Mouse (Mus musculus) macrophage (primary cell): ENCODE data around the gene Pitpna. TPM values are rescaled to one million over a fixed set of nuclear protein-coding genes. Genes with fewer than 3 reads are reported as not detected.
"Not testable (repeated sequence)": the region's sequence is repeated elsewhere in the genome, so short reads cannot be mapped to it uniquely, and the experiment has no call there.

Source experiments
- H3K27ac ChIP-seq: fragments of 350-480 bp; formaldehyde crosslinking; 2 replicates; pipeline ENCODE4 v1.9.0; 2021
- H3K36me3 ChIP-seq: fragments of 350-480 bp; formaldehyde crosslinking; 2 replicates; pipeline ENCODE4 v1.9.0; 2021; ENCODE audit errors: inconsistent target
- H3K4me3 ChIP-seq: fragments of 350-480 bp; formaldehyde crosslinking; 2 replicates; pipeline ENCODE4 v1.9.0; 2021; ENCODE audit errors: inconsistent target
- H3K79me2 ChIP-seq: fragments of 350-480 bp; formaldehyde crosslinking; 2 replicates; pipeline ENCODE4 v1.9.0; 2021; ENCODE audit errors: inconsistent target
- WGBS: methylation state at CpG from one replicate; pipeline ENCODE4 v1.1.7; 2026; ENCODE audit warnings: inconsistent platforms; ENCODE audit not compliant: missing documents; 5-methylcytosine and 5-hydroxymethylcytosine counted together
- polyA plus RNA-seq: library from polyadenylated mRNA; stranded (reverse); fragments of 250-400 nt; gene quantifications from 3 replicates; pipeline ENCODE4 v1.2.4, GENCODE M21; 2018; ENCODE audit warnings: inconsistent platforms

Pitpna gene
- polyA plus RNA-seq, 1 experiment from 2014 or later, result 582 TPM

GRCm38 (mm10) chr11:75594431-75594830 lies 6.5 kb downstream of the Pitpna start:
- H3K36me3 ChIP-seq, result peaks cover 22% of the 10 kb centered on the region
- H3K79me2 ChIP-seq, result peaks cover 100% of the 10 kb centered on the region
- peak overlapping the region; percentile 93 for H3K27ac ChIP-seq
- no peak overlapping the region for H3K4me3 ChIP-seq
- 5% methylated on average over 9 of the region's 9 CpGs for WGBS

- Histone ChIP-seq H3K4me3 (no peak overlapping the region), H3K27ac (peak overlapping the region; percentile 93), H3K36me3 (peaks cover 28% of the 10 kb centered on the region), H3K79me2 (peaks cover 98% of the 10 kb centered on the region)
- WGBS, result 61% methylated on average over 2 of the region's 2 CpGs
Measured at GRCm38 (mm10) chr11:75595404-75595803, 7.5 kb downstream of the Pitpna start.

GRCm38 (mm10) chr11:75595816-75596215 lies 7.9 kb downstream of the Pitpna start:
- Histone ChIP-seq H3K4me3 (no peak overlapping the region), H3K79me2 (peaks cover 98% of the 10 kb centered on the region), H3K36me3 (peaks cover 32% of the 10 kb centered on the region), H3K27ac (peak overlapping the region; percentile 93; the same call in 1 of the 2 replicates)
- WGBS, result 83% methylated on average over 7 of the region's 7 CpGs

GRCm38 (mm10) chr11:75596726-75597255 lies 8.9 kb downstream of the Pitpna start:
- Histone ChIP-seq H3K27ac (peak overlapping the region; percentile 93), H3K79me2 (peaks cover 98% of the 10 kb centered on the region), H3K4me3 (no peak overlapping the region), H3K36me3 (peaks cover 36% of the 10 kb centered on the region)
- 80% methylated on average over 3 of the region's 3 CpGs for WGBS

GRCm38 (mm10) chr11:75598004-75598403 lies 10.1 kb downstream of the Pitpna start:
- Histone ChIP-seq H3K79me2 (peaks cover 97% of the 10 kb centered on the region), H3K36me3 (peaks cover 47% of the 10 kb centered on the region), H3K27ac (no peak overlapping the region), H3K4me3 (no peak overlapping the region)
- 90% methylated on average over 6 of the region's 6 CpGs for WGBS

- H3K79me2 ChIP-seq, result peaks cover 95% of the 10 kb centered on the region
- peaks cover 63% of the 10 kb centered on the region for H3K36me3 ChIP-seq
- H3K4me3 ChIP-seq, H3K27ac ChIP-seq: not testable (repeated sequence)
- WGBS, result 97% methylated on average over 7 of the region's 17 CpGs
Measured at GRCm38 (mm10) chr11:75599802-75600201, 11.9 kb downstream of the Pitpna start.

- peaks cover 85% of the 10 kb centered on the region for H3K36me3 ChIP-seq
- whole genome bisulfite sequencing, result 64% methylated on average over 5 of the region's 5 CpGs
- no peak overlapping the region for H3K4me3 ChIP-seq
- H3K27ac ChIP-seq, result no peak overlapping the region
- peaks cover 67% of the 10 kb centered on the region for H3K79me2 ChIP-seq
Measured at GRCm38 (mm10) chr11:75604826-75605225, 16.9 kb downstream of the Pitpna start.

GRCm38 (mm10) chr11:75605318-75605717 lies 17.4 kb downstream of the Pitpna start:
- no peak overlapping the region for H3K4me3 ChIP-seq
- WGBS, result 19% methylated on average over 1 of the region's 1 CpGs
- peaks cover 85% of the 10 kb centered on the region for H3K36me3 ChIP-seq
- no peak overlapping the region for H3K27ac ChIP-seq
- H3K79me2 ChIP-seq, result peaks cover 62% of the 10 kb centered on the region

- Histone ChIP-seq H3K36me3 (peaks cover 93% of the 10 kb centered on the region), H3K27ac (no peak overlapping the region), H3K4me3 (no peak overlapping the region), H3K79me2 (peaks cover 30% of the 10 kb centered on the region; the same call in 1 of the 2 replicates)
- WGBS, result 92% methylated on average over 5 of the region's 5 CpGs
Measured at GRCm38 (mm10) chr11:75608776-75609175, 20.9 kb downstream of the Pitpna start.

GRCm38 (mm10) chr11:75610021-75610420 lies 22.1 kb downstream of the Pitpna start:
- Histone ChIP-seq H3K4me3 (no peak overlapping the region), H3K79me2 (peaks cover 19% of the 10 kb centered on the region; the same call in 1 of the 2 replicates), H3K27ac (no peak overlapping the region), H3K36me3 (peaks cover 91% of the 10 kb centered on the region)
- 100% methylated on average over 2 of the region's 2 CpGs for WGBS

- Histone ChIP-seq H3K27ac (no peak overlapping the region), H3K79me2 (no peaks in the 10 kb centered on the region; the same call in 1 of the 2 replicates), H3K36me3 (peaks cover 83% of the 10 kb centered on the region), H3K4me3 (no peak overlapping the region)
- WGBS, result 100% methylated on average over 1 of the region's 1 CpGs
Measured at GRCm38 (mm10) chr11:75614769-75615168, 26.9 kb downstream of the Pitpna start.

- 96% methylated on average over 2 of the region's 2 CpGs for WGBS
- peaks cover 83% of the 10 kb centered on the region for H3K36me3 ChIP-seq
- no peak overlapping the region for H3K4me3 ChIP-seq
- no peaks in the 10 kb centered on the region; the same call in 1 of the 2 replicates for H3K79me2 ChIP-seq
- H3K27ac ChIP-seq, result no peak overlapping the region
Measured at GRCm38 (mm10) chr11:75615556-75615955, 27.7 kb downstream of the Pitpna start.

- H3K36me3 ChIP-seq, result peaks cover 56% of the 10 kb centered on the region
- no peaks in the 10 kb centered on the region; the same call in 1 of the 2 replicates for H3K79me2 ChIP-seq
- WGBS, result 69% methylated on average over 5 of the region's 5 CpGs
- no peak overlapping the region for H3K27ac ChIP-seq
- no peak overlapping the region for H3K4me3 ChIP-seq
Measured at GRCm38 (mm10) chr11:75619133-75619532, 31.2 kb downstream of the Pitpna start.

- Histone ChIP-seq H3K79me2 (peaks cover 3% of the 10 kb centered on the region; the same call in 1 of the 2 replicates), H3K36me3 (peaks cover 47% of the 10 kb centered on the region), H3K27ac (no peak overlapping the region), H3K4me3 (no peak overlapping the region)
- 91% methylated on average over 12 of the region's 12 CpGs for WGBS
Measured at GRCm38 (mm10) chr11:75620136-75620780, 32.4 kb downstream of the Pitpna start.

GRCm38 (mm10) chr11:75621426-75621825 lies 33.5 kb downstream of the Pitpna start:
- WGBS, result 66% methylated on average over 2 of the region's 2 CpGs
- peaks cover 3% of the 10 kb centered on the region; the same call in 1 of the 2 replicates for H3K79me2 ChIP-seq
- H3K4me3 ChIP-seq, result no peak overlapping the region
- H3K36me3 ChIP-seq, result peaks cover 49% of the 10 kb centered on the region
- no peak overlapping the region for H3K27ac ChIP-seq
